Mouse (Mus musculus): Measurements from ENCODE around the gene Defb36.

DNA sequence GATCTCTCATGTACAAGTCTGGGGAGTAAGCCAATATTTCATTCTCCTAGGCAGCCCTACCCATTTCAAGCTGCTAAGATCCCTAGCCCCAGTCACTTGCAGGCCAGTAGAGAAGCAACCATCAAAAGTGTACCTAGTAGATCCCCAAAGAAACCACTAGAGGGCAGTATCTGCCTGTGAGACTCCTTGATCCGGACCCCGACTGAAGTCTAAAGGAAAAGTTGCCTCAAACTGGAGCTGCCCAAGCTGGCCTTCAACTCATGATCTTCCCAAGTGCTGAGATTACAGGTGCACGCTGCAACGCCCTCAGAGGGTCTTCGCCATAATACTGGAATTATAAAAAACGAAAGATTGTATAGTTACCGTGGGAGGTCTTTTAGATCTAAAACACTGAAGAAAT lies 11.4 kb downstream of the Defb36 start:
- peak; percentile 88 for TF ChIP-seq CTCF (IDR thresholded peaks at IDR 0.05)
- TF ChIP-seq EP300 (IDR thresholded peaks at IDR 0.05), result no peak

Data from lung, postnatal 0 days (tissue).